Mouse (Mus musculus) forebrain, embryonic 14.5 days (tissue): ENCODE measurements around the gene Rps27l. TPM values are rescaled to one million over a fixed set of nuclear protein-coding genes. Genes with fewer than 3 reads are reported as not detected.
A peak's percentile ranks its signal among the peaks of the same experiment; 100 is the strongest.

Source experiments
- ATAC-seq: fragments of 200-750 bp; cut with Nextera tagmentation; 2 replicates; pipeline ENCODE4 v1.8.0; 2017; ENCODE audit warnings: mild to moderate bottlenecking, moderate library complexity
- DNase-seq: peaks from one replicate; pipeline ENCODE4 v3.0.0-alpha.2; 2015; ENCODE audit warnings: low spot score
- H3K27ac ChIP-seq: fragments of 300-500 bp; sonication (generic); 2 replicates; pipeline ENCODE4 v1.5.1; 2014; ENCODE audit warnings: low read depth, mild to moderate bottlenecking, control low read depth, low read length, moderate library complexity
- H3K27me3 ChIP-seq: fragments of 300-500 bp; sonication (generic); replicated peaks from 2 replicates; pipeline ENCODE4 v1.6.1; 2014; ENCODE audit warnings: low read length, control low read depth, mixed read lengths; ENCODE audit not compliant: control insufficient read depth, insufficient read depth
- H3K36me3 ChIP-seq: fragments of 300-500 bp; sonication (generic); 2 replicates; pipeline ENCODE4 v1.6.1; 2014; ENCODE audit warnings: low read length, control low read depth; ENCODE audit not compliant: control insufficient read depth, insufficient read depth
- H3K4me1 ChIP-seq: fragments of 300-500 bp; sonication (generic); 2 replicates; pipeline ENCODE4 v1.6.1; 2014; ENCODE audit warnings: antibody characterized with exemption, low read length, control low read depth; ENCODE audit not compliant: control insufficient read depth, insufficient read depth
- H3K4me2 ChIP-seq: fragments of 300-500 bp; sonication (generic); 2 replicates; pipeline ENCODE4 v1.6.1; 2014; ENCODE audit warnings: mild to moderate bottlenecking, control low read depth, low read length
- H3K4me3 ChIP-seq: fragments of 300-500 bp; sonication (generic); 2 replicates; pipeline ENCODE4 v1.5.1; 2014; ENCODE audit warnings: low read depth, low read length, control low read depth
- H3K9ac ChIP-seq: fragments of 300-500 bp; sonication (generic); 2 replicates; pipeline ENCODE4 v1.6.1; 2014; ENCODE audit warnings: mild to moderate bottlenecking, low read length, control low read depth, moderate library complexity
- H3K9me3 ChIP-seq: fragments of 300-500 bp; sonication (generic); replicated peaks from 2 replicates; pipeline ENCODE4 v1.6.1; 2016; ENCODE audit warnings: low read length, control low read depth, mixed read lengths; ENCODE audit not compliant: control insufficient read depth
- WGBS: fragments of 180-500 bp; shearing (Covaris S2); extraction: QIAGEN DNeasy Blood & Tissue Kit; methylation state at CpG from one replicate; pipeline ENCODE4 v1.1.7; 2014; 5-methylcytosine and 5-hydroxymethylcytosine counted together
- polyA plus RNA-seq: library from polyadenylated mRNA; unstranded; fragments of >200 nt; fragmentation: Nextera tagmentation; extraction: Ambion mirVana; gene quantifications from 2 replicates; pipeline ENCODE4 v1.2.1, GENCODE M21; 2014

The Rps27l gene
- polyA plus RNA-seq, 1 experiment from 2014 or later, result 434 TPM

DNA sequence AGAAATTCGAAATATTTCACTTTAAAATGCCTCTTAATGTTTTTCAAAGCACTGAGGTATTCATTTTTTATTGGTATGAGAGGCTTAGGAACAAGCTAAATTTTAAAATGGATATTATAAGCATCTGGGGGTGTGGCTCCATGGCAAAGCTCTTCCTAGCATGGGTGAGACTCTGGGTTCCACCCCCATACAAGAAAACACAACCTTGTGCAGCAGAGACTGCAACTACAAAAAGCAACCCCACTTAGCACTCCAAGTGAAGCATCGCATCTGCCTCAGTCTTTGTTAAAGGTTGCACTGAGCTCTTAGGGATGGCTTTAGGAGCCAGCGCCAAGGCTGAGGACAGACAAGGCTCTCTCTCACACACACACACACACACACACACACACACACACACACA lies 15.6 kb downstream of the Rps27l start:
- Histone ChIP-seq H3K4me3 (no peak overlapping the region), H3K36me3 (no peaks in the 10 kb centered on the region), H3K4me2 (no peak overlapping the region), H3K9ac (no peak overlapping the region), H3K9me3 (no peaks in the 10 kb centered on the region), H3K4me1 (no peaks in the 10 kb centered on the region), H3K27me3 (no peaks in the 10 kb centered on the region), H3K27ac (no peak overlapping the region)
- 82% methylated on average over 3 of the region's 3 CpGs for WGBS
- no peak for ATAC-seq
- no peak for DNase-seq

DNA sequence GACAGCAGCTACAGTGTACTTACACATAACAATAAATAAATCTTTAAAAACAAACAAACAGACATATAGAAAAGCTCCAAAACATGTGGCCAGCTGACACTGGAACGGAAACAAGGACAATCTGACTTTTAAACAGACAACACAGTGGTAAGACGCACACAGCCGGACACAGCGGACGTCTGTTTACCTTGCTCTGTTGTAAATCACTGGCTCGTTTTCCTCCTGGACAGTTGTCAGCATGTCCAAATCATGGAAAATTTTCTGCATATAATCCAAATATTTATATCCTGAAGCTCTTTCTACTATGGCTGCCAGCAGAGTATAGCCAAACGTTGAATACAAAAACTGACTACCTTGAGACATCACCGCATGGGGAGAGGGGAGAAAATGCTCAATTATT lies 21.6 kb downstream of the Rps27l start:
- H3K36me3 ChIP-seq, result peaks cover 22% of the 10 kb centered on the region
- no peak overlapping the region for H3K4me2 ChIP-seq
- no peak overlapping the region for H3K4me3 ChIP-seq
- H3K9me3 ChIP-seq, result no peaks in the 10 kb centered on the region
- no peak overlapping the region for H3K27ac ChIP-seq
- H3K4me1 ChIP-seq, result no peaks in the 10 kb centered on the region
- DNase-seq, result no peak
- WGBS, result 94% methylated on average over 8 of the region's 8 CpGs
- no peaks in the 10 kb centered on the region for H3K27me3 ChIP-seq
- no peak overlapping the region for H3K9ac ChIP-seq
- no peak for ATAC-seq

DNA sequence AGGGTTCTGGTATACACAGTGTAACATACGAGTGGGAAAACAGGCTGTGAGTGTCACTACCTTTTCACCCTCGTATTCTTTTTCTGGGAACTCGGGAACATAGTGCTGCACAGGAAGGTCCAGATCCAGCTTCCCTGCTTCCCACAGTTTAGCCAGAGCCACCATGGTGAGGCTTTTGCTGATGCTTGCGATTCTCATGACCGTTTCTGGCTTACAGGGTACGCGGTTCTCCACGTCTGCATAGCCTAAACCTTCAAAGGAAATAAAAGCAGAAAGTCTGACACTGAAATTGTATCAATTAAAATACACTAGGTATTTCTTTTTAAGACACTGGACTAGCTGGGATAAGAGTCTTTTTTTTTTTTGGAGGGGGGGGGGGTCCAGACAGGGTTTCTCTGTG lies 25.2 kb downstream of the Rps27l start:
- Histone ChIP-seq H3K4me2 (no peak overlapping the region), H3K4me3 (no peak overlapping the region), H3K27me3 (no peaks in the 10 kb centered on the region), H3K9ac (no peak overlapping the region), H3K36me3 (peaks cover 26% of the 10 kb centered on the region), H3K27ac (no peak overlapping the region), H3K4me1 (peaks cover 2% of the 10 kb centered on the region; the same call in 1 of the 2 replicates), H3K9me3 (no peaks in the 10 kb centered on the region)
- ATAC-seq (no peak), DNase-seq (no peak)
- WGBS, result 78% methylated on average over 8 of the region's 8 CpGs

DNA sequence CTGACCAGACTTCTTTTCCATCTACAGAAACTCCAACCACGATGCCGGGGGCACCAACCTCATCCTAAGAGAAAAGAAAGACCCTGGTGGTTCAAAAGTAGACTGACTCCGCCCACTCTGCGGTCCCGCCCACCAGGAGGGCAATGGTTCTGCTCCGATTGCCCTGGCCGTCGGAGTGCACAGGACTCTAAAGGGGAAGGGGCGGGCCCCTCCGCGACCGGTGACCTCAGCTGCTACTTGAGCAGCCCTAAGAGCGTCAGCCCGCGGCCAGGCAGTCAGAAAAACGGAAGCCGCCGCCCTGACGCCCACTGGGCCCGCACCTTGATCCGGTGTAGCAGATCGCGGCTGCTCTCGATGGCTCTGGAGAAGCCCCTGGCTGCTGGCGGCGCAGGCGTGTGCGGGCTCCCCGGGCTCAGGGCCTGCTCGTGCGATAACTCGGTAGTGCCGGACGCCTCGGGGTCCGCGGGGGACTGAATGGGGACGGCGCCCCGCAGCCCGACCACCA lies 28.9 kb downstream of the Rps27l start:
- peaks cover 18% of the 10 kb centered on the region for H3K36me3 ChIP-seq
- under 1% methylated on average over 41 of the region's 41 CpGs for WGBS
- H3K4me3 ChIP-seq, result peak overlapping the region; percentile 89
- H3K27me3 ChIP-seq, result no peaks in the 10 kb centered on the region
- H3K4me1 ChIP-seq, result peaks cover 2% of the 10 kb centered on the region; the same call in 1 of the 2 replicates
- no peaks in the 10 kb centered on the region for H3K9me3 ChIP-seq
- H3K27ac ChIP-seq, result peak overlapping the region; percentile 86
- peak; percentile 78 for DNase-seq
- H3K9ac ChIP-seq, result peak overlapping the region; percentile 79
- peak overlapping the region; percentile 64 for H3K4me2 ChIP-seq
- ATAC-seq, result peak; percentile 80

DNA sequence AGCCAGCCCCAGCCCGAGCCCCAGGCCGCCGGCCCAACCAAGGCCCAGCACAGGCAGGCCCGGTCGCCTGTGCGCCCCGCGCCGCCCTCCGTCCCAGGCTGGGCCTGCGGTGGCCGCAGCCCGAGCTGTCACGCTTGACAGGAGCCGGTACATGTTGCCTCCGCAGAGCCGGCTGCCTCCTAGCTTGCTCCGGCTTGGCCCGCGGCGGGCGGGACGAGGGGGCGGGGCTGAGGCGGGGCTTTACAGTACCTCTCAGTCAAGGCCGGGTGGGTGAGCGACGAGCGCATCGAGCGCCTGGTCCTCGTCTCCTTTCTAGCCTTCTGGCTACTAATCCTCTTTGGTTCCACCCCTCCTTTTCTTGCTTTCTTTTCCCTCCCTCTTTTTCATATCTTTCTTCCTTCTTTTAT lies 29.4 kb downstream of the Rps27l start, which contains the start of gene Lactb:
Lactb (minus strand) TSS at position 246 of the 407 bp plus-strand sequence.
- Histone ChIP-seq H3K27ac (peak within 1 kb of the TSS; percentile 86), H3K27me3 (no peaks in the 10 kb centered on the region), H3K4me1 (peaks cover 2% of the 10 kb centered on the region; the same call in 1 of the 2 replicates), H3K36me3 (peaks cover 14% of the 10 kb centered on the region), H3K4me3 (peak within 1 kb of the TSS; percentile 89), H3K9me3 (no peaks in the 10 kb centered on the region), H3K4me2 (peak within 1 kb of the TSS; percentile 64), H3K9ac (peak within 1 kb of the TSS; percentile 79)
- ATAC-seq (peak; percentile 99), DNase-seq (peak; percentile 96)
- WGBS, result 0% methylated on average over 31 of the region's 32 CpGs

DNA sequence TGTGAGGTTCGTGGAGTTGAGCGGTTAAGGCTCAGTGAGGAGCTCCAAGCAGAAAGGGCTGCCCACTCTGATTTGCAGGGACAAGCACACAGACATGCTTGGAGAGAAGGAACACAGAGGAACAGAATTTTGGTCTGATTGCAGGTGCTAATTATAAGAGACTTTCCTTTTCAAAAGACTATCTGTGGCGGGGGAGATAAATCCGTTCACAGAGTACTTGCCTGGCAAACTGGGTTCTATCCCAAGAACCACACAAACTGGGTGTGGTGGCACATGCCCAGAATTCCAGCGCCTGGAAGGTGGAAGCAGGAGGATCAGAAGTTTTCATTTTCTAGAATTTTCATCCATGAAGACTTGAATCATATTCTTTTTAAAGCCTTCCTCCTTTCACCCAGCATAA lies 31.2 kb downstream of the Rps27l start:
- Histone ChIP-seq H3K9me3 (no peaks in the 10 kb centered on the region), H3K4me1 (peaks cover 2% of the 10 kb centered on the region; the same call in 1 of the 2 replicates), H3K27me3 (no peaks in the 10 kb centered on the region), H3K4me3 (no peak overlapping the region), H3K27ac (no peak overlapping the region), H3K4me2 (no peak overlapping the region), H3K9ac (no peak overlapping the region), H3K36me3 (0 out of 2 replicates have a peak, but pooled peaks cover 4% of the 10 kb centered on the region)
- 73% methylated on average over 5 of the region's 5 CpGs for WGBS
- DNase-seq (no peak), ATAC-seq (no peak)

DNA sequence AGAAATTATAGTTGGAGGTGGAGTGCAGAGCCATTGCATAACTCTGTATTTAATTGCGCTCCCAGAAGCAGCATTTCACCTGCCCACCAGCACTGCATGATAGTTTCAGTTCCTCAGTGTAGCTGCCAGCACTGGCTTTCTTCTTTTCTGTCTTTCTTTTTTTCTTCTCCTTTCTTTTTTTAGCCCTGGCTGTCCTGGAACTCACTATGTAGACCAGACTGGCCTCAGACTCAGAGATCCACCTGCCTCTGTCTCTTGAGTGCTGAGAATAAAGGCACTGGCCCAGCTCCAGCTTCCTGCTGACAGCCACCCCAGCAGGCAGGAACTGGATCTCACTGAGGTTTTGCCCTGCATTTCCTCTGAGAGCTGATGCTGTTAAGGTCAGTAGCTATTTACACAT lies 32.1 kb downstream of the Rps27l start:
- Histone ChIP-seq H3K36me3 (0 out of 2 replicates have a peak, but pooled peaks cover under 1% of the 10 kb centered on the region), H3K9ac (no peak overlapping the region), H3K4me1 (peaks cover 2% of the 10 kb centered on the region; the same call in 1 of the 2 replicates), H3K27me3 (no peaks in the 10 kb centered on the region), H3K27ac (no peak overlapping the region), H3K4me3 (no peak overlapping the region), H3K4me2 (no peak overlapping the region), H3K9me3 (no peaks in the 10 kb centered on the region)
- WGBS, result 93% methylated on average over 1 of the region's 1 CpGs
- DNase-seq (no peak), ATAC-seq (no peak)

DNA sequence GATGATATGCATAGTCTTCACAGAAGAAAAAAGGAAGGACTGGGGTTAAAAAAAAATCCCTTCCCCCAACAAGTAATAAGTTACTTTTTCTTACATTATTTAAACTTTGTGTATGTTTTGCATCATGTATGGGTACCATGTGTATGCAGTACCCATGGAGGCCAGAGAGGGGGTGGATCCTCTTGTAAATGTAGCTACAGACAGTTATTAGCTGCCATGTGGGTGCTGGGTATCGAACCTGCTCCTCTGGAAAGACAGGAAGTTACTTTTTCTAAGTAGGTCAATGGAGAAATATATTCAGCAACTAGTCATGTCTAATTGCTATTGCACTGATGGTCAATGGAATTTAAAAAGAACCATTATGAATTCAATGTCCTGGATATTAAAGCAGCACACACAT lies 32.6 kb downstream of the Rps27l start:
- WGBS, result 94% methylated on average over 1 of the region's 1 CpGs
- DNase-seq (no peak), ATAC-seq (no peak)
- no peaks in the 10 kb centered on the region for H3K9me3 ChIP-seq
- no peaks in the 10 kb centered on the region for H3K36me3 ChIP-seq
- no peak overlapping the region for H3K27ac ChIP-seq
- H3K4me1 ChIP-seq, result peaks cover 2% of the 10 kb centered on the region; the same call in 1 of the 2 replicates
- H3K9ac ChIP-seq, result no peak overlapping the region
- no peaks in the 10 kb centered on the region for H3K27me3 ChIP-seq
- no peak overlapping the region for H3K4me3 ChIP-seq
- no peak overlapping the region for H3K4me2 ChIP-seq

DNA sequence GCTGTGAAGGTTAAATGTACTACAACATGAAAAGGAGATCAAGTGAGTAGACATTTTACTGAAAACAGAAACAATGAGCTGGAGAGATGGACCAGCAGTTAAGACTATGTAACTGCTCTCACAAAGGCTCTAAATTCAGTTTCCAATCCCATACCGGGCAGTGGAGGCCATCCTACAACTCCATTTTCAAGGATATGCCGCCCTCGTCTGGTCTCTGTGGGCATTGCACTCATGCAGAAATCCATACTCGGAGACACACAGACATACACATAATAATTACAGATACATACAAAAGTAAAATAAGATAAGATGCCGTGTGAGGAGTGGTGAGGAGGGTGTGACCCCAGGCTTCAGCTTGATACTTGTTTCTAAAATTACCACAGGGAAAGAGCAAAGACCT lies 34.6 kb downstream of the Rps27l start:
- H3K4me3 ChIP-seq, result no peak overlapping the region
- peaks cover 2% of the 10 kb centered on the region; the same call in 1 of the 2 replicates for H3K4me1 ChIP-seq
- no peak overlapping the region for H3K27ac ChIP-seq
- DNase-seq (peak; percentile 78), ATAC-seq (no peak)
- no peaks in the 10 kb centered on the region for H3K36me3 ChIP-seq
- no peak overlapping the region for H3K4me2 ChIP-seq
- H3K27me3 ChIP-seq, result no peaks in the 10 kb centered on the region
- H3K9ac ChIP-seq, result no peak overlapping the region
- 8% methylated on average over 5 of the region's 5 CpGs for WGBS
- no peaks in the 10 kb centered on the region for H3K9me3 ChIP-seq
